Mouse (Mus musculus): Measurements from ENCODE around the gene Ttc27.

DNA sequence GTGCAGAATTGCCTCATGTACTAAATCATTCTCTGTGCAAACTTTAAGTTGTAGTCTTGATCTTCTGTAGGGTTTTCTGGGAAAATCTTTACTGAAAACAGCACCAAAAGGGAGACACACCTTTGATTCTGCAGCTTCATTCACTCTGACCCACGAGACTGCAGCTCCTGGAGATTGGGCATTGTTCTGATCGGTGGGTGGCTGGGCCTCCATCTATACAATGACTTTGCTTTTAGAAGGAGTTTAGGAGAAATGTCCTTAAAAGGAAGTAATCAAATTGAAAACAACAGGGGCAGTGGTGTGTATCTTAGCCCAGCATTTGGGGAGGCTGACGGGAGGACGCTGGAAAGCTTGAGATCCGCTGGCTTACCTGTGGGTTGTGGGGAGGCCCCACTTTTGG, 56.0 kb downstream of the Ttc27 start:
- TF ChIP-seq CTCF (IDR thresholded peaks at IDR 0.05; ENCODE audit: control insufficient read depth, insufficient read depth, insufficient read length) (no peak), USF1 (IDR thresholded peaks at IDR 0.05; ENCODE audit: low read depth) (no peak), MAX (IDR thresholded peaks at IDR 0.05) (no peak), FOSL1 (IDR thresholded peaks at IDR 0.05; ENCODE audit: insufficient read depth, low read length, poor library complexity, severe bottlenecking) (no peak), MYOD1 (IDR thresholded peaks at IDR 0.05; ENCODE audit: control insufficient read depth, insufficient read length, low read depth) (no peak)

All from C2C12 (cell line).